Mouse (Mus musculus) MN1 (cell line): ENCODE measurements around the gene Slc6a13.
"Not testable (repeated sequence)": the region's sequence is repeated elsewhere in the genome, so short reads cannot be mapped to it uniquely, and the experiment has no call there.

ENCODE experiments used
- DNase-seq: peaks from one replicate; pipeline ENCODE4 v3.0.0-alpha.2; 2016; ENCODE audit warnings: low spot score

Gene Slc6a13

DNA sequence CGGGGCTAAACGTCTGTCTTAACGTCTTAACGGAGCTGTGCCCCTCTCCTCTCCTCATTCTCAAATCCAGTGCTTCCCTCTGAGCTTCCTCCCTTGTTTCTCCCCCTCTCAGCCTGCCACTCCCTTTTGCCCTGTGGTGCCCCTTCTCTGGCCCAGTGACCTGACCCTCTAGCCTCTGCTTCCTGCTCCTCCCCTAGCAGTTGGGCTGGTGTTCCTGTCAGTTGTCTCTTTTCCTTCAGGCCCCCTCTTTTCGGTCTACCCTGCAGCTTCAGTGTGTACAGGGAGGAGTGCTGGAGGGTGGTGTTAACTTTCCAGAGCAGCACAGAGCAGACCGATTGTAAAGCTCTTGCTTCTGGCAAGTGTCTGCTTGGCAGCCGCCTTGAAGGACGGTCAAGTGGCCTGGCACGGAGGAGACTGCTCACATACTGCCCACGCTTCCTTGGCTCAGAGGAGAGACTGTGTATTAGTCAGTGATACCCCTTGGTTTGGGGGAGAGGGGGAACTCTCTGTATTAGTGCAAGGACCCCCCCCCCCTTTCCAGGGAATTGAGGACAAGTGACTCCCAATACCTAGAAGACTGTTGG, 26.6 kb downstream of the Slc6a13 start:
- no peak for DNase-seq

GRCm38 (mm10) chr6:121328417-121328884, 28.4 kb downstream of the Slc6a13 start:
- DNase-seq = no peak

DNA sequence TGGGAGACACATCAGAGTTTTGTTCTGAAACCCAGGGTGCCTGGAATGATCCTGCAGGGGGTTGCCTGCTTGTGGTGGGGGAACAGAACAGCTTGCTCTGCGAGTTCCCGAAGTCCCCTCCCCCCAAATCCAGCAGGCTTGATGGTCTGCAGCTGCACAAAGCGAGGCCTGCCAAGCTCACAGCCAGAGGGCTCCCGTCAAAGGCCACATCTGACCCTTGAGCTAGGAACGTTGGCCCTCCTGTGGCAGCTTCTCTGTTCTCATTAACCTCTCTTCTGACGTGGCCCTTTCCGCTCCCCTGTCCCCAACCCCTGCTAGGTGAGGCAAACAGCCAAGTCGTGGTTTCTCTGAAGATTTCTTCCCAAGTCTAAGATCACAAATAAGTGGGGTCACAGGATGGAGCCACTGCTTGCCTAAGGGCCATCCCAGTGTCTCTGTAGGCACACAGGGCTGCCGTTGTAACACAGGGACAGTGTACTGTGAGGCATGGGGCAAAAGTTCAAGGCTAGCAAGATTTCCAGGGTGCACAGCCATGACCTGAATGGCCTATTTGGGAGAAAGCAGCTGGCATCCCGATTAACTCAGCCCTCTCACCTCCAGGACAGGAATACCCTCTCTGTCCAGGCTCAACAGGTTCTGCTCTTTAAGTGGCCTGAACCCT, 30.0 kb downstream of the Slc6a13 start:
- DNase-seq = no peak

GRCm38 (mm10) chr6:121335841-121336240, 35.8 kb downstream of the Slc6a13 start:
- DNase-seq = no peak

- no peak for DNase-seq
These were observed 36.5 kb downstream of the Slc6a13 start for GRCm38 (mm10) chr6:121336558-121336957.

DNA sequence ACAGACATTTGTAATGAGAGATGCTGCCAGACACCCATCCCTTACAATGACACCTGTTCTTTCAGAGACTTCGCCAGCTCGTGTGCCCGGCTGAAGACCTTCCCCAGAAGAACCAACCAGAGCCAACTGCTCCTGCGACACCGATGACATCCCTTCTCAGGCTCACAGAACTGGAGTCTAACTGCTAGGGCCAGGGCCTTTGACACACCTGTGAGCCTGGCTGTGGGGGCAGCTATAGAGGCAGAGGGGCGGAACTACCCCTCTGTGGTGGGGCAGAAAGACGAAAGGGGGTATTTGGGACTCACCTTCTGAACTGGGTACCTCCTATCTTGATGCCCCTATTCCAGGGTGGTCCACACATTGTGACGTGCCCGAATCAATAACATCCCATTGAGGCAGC, 37.2 kb downstream of the Slc6a13 start:
- no peak for DNase-seq

DNA sequence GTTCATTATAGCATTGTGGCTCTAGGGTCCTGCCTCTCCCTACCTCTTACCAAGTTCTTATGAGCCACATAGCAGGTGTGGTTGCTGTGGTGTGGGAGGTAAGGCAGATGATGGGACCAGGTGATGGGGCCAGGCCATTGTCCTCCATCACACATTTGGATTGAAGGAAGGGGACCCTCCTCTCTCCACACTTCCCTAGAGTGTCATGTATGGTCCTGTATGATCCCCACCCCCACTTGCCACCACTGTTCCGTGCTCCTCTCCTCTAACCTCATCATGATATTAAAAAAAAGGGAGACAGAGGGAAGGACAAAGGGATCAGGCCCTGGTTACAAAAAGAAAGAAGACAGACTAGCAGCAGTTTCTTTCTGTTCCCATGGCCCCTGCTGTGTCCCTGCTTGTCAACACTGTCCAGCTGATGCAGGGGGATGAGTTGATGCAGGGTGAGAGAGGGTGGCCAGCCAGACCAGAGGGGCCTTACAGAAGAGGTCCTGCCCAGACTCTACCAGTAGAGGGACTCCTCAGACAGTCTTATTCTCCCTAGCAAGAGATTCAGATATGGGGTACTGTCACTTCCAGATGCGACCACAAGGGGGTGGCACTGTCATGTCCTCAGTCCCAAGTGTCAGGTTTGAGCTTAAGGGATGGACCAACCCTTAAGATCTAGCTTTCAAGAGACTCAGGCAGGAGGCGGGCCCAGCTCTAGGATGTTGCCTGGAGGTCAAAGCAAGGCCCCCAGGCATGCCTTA, 37.9 kb downstream of the Slc6a13 start:
- DNase-seq = peak; percentile 87

DNA sequence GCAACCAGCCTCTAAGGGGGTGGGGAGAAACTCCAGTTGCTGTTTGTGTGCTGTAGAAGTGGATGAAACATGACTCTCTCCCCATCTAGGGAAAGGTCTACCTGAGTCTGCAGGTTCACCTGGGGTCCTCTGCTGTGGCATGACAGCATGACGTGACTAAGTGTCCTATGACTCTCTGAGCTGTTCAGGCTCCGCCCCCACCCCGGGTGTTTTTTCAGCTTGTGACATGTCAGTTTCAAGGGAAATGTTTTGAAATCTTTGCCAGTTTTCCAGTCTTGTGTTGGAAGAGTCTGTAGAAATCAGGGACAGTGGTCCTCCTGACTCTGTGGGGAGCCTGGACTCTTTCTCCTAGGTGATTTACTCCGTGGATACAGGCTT, 38.5 kb downstream of the Slc6a13 start:
- DNase-seq = no peak

DNA sequence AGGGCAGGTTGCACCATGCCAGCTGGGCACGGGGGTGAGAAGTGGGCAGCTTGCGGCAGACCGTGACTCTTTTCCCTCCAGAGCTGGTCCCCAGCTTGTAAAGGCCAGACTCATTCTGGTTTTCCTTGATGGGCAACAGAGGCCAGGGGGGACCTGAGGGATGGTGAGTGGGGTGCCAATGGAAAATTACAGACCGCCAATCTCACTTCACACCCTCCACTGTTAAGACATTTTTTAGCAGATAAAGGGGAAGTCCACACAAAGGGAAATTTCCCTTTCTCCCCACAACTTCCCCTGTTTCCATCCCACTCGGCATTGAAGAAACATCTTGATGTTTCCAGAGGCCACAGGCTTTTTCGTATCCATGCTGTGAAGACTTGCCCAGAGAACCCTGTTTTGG, 41.6 kb downstream of the Slc6a13 start:
- no peak for DNase-seq

GRCm38 (mm10) chr6:121343026-121343770, 43.2 kb downstream of the Slc6a13 start, which contains the start of gene Slc6a12:
Gene Slc6a12 (plus strand): TSS chr6:121343076.
- DNase-seq = peak; percentile 20

DNA sequence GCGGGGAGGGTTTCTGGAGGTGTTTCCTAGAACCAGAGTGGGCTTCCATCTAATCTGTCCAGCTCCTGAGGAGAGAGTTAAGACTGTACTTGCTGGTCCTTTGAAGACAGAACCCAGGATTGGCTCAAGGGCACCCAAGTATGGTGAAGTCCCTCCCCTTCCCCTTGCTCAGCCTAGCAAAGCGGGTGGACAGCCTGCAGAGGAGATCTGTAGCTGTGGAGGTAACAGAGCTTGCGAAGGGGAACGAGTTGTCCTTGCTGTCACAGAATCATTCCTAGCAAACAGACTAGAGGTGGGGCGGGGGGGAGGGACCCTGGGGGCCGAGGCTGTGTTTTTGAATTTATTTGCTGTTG, 43.7 kb downstream of the Slc6a13 start:
- no peak for DNase-seq

DNA sequence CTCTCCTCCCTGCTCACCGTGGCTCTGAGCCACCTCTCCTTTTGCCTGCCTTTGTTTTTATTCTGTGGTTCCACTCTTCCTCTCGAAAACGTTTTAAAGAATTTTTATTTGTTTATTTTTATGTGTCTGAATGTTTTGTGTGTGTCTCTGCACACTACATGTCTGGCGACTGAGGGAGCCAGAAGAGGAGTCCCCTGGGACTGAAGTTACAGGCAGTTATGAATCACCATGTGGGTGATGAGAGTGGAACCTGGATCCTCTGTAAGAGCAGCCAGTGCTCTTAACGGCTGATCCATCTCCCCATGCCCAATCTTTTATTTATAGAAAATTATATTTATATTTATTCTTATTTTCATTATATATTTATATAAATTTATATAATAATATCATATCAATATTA, 44.3 kb downstream of the Slc6a13 start:
- DNase-seq = peak; percentile 23

- DNase-seq = no peak
These were observed 46.4 kb downstream of the Slc6a13 start for GRCm38 (mm10) chr6:121346428-121346827.

GRCm38 (mm10) chr6:121352276-121352675, 52.2 kb downstream of the Slc6a13 start:
- DNase-seq = peak; percentile 43

GRCm38 (mm10) chr6:121356041-121356440, 56.0 kb downstream of the Slc6a13 start:
- no peak for DNase-seq

DNA sequence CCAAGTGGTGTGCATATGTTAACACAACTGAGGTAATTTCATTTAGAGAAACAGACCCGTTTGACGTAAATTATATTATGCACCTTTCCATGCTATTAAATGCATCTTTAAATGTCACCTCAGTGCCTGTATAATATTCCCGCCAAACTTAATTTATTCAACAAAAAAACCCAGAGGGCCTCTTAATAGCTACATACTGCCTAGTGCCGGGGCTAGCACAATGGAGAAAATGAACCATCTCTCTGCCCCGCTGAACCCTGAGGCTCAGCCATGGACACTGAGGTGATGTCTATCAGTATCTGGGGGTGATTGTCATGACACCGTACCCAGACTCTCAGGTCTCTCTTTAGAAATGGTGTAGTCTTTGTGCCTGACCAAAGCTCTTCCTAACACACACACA, 57.2 kb downstream of the Slc6a13 start:
- no peak for DNase-seq

- DNase-seq = no peak
These were observed 63.0 kb downstream of the Slc6a13 start for GRCm38 (mm10) chr6:121363061-121363460.

DNA sequence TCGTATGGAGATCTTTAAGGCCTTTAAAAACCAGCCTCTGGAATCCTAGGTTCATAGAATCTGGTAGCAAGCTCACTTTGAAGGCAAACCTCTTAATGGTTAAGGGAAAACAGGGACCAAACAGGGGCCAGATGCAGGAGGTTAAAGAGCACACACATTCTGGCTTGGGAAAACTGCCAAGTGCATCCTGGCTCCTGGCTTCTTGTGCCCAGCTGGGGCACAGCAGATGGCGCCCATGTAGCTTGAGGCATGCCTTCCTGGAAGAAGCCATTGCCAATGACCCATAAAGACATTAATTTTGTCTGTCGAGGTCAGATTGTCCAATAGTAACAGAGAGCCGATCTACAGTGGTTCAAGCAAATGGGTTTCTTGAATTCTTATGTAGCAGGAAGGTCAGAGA, 63.9 kb downstream of the Slc6a13 start:
- no peak for DNase-seq

DNA sequence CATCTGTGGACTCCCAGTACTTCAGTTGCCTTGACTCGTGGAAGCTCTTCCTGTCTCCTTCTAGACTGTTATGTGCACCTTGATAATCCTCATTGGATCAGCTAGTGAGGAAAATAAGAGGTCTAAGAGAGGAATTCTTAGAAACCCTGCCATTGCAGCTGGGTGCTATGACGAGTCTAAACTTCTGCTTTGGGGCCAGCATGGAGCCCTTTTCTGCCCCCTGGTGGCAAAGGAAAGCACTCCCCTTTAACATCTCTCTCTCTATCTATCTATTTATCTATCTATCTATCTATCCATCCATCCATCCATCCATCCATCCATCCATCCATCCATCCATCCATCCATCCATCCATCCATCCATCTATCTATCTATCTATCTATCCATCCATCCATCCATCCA, 66.5 kb downstream of the Slc6a13 start:
- not testable (repeated sequence) for DNase-seq

GRCm38 (mm10) chr6:121367099-121367498, 67.1 kb downstream of the Slc6a13 start:
- no peak for DNase-seq

GRCm38 (mm10) chr6:121371197-121371980, 71.4 kb downstream of the Slc6a13 start:
- DNase-seq = no peak

DNA sequence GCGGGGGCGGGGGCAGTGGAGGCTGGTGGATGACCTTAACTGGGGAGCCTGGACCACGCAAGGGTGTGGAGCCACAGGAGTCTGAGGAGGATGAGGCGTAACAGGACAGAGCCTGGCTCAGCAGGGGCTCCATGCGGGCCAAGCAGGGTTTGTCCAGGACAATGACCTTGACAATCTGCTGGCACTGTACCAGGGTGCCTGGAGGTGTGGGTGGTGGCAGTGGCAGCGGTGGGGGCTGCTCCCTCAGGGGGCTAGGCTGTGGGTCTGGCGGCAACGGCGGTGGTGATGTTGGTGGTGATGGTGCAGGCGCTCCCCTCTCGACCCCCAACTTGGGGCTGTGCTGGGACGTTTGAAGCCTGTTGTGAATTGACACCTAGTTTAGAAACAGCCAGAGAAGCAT, 76.1 kb downstream of the Slc6a13 start:
- DNase-seq = no peak
